Mouse (Mus musculus): ENCODE data around the gene Srp68. TPM values are rescaled to one million over a fixed set of nuclear protein-coding genes. Genes with fewer than 3 reads are reported as not detected.

Gene Srp68
- 51.8 and 68.0 TPM in 2 replicates for polyA plus RNA-seq (2012; rRNA removed)

GRCm38 (mm10) chr11:116274045-116274666, at the start of gene Srp68:
Srp68 (minus strand) TSS chr11:116274217.

GRCm38 (mm10) chr11:116307019-116307725, 33.2 kb upstream of the Srp68 start, which contains the start of gene Exoc7:
Exoc7 (minus strand) TSS chr11:116307233.

GRCm38 (mm10) chr11:116280751-116281663, 7.0 kb upstream of the Srp68 start, which contains the start of gene Galr2:
Galr2 (plus strand) TSS chr11:116280939.

GRCm38 (mm10) chr11:116237742-116238395, 36.1 kb downstream of the Srp68 start, which contains the start of gene Evpl:
Evpl (minus strand) TSS chr11:116238077.

GRCm38 (mm10) chr11:116198639-116199531, 75.1 kb downstream of the Srp68 start, which contains the start of the genes Ten1 and Acox1:
Ten1 (plus strand) TSS chr11:116198855.
Acox1 (minus strand) TSS chr11:116199045.

Other genes starting within 250 kb of the Srp68 start
- 164 and 167 TPM in 2 replicates for gene H3f3b, start 246.3 kb downstream of the Srp68 start, polyA plus RNA-seq (2012; rRNA removed)
- 63.2 and 87.9 TPM in 2 replicates for gene Unk, start 243.9 kb downstream of the Srp68 start, polyA plus RNA-seq (2012; rRNA removed)
- 17.8 and 23.6 TPM in 2 replicates for gene Unc13d, start 196.3 kb downstream of the Srp68 start, polyA plus RNA-seq (2012; rRNA removed)
- 238 and 344 TPM in 2 replicates for gene Wbp2, start 187.2 kb downstream of the Srp68 start, polyA plus RNA-seq (2012; rRNA removed)
- gene Trim47, start 147.0 kb downstream of the Srp68 start, polyA plus RNA-seq (2012; rRNA removed), result 72.1 and 83.3 TPM in 2 replicates
- gene Trim65, start 143.1 kb downstream of the Srp68 start, polyA plus RNA-seq (2012; rRNA removed), result 16.1 and 17.8 TPM in 2 replicates
- 50.6 and 52.5 TPM in 2 replicates for gene Mrpl38, start 135.3 kb downstream of the Srp68 start, polyA plus RNA-seq (2012; rRNA removed)
- 40.9 and 43.2 TPM in 2 replicates for gene Fbf1, start 106.1 kb downstream of the Srp68 start, polyA plus RNA-seq (2012; rRNA removed)
- 27.9 and 37.2 TPM in 2 replicates for gene Ten1, start 75.4 kb downstream of the Srp68 start, polyA plus RNA-seq (2012; rRNA removed)
- 31.6 and 41.8 TPM in 2 replicates for gene Acox1, start 75.2 kb downstream of the Srp68 start, polyA plus RNA-seq (2012; rRNA removed)
- gene Evpl, start 36.1 kb downstream of the Srp68 start, polyA plus RNA-seq (2012; rRNA removed), result 2.8 and 3.7 TPM in 2 replicates
- gene Galr2, start 6.7 kb upstream of the Srp68 start, polyA plus RNA-seq (2012; rRNA removed), result 3.4 and 3.8 TPM in 2 replicates
- 34.9 and 36.3 TPM in 2 replicates for gene Exoc7, start 33.0 kb upstream of the Srp68 start, polyA plus RNA-seq (2012; rRNA removed)
- gene Foxj1, start 61.2 kb upstream of the Srp68 start, polyA plus RNA-seq (2012; rRNA removed), result 121 and 144 TPM in 2 replicates
- gene Rnf157, start 138.8 kb upstream of the Srp68 start, polyA plus RNA-seq (2012; rRNA removed), result 5.1 and 6.4 TPM in 2 replicates
- gene Ubald2, start 159.9 kb upstream of the Srp68 start, polyA plus RNA-seq (2012; rRNA removed), result 145 and 174 TPM in 2 replicates
- gene Qrich2, start 192.0 kb upstream of the Srp68 start, polyA plus RNA-seq (2012; rRNA removed), result 0.93 and 1.9 TPM in 2 replicates
- 218 and 285 TPM in 2 replicates for gene Prpsap1, start 220.0 kb upstream of the Srp68 start, polyA plus RNA-seq (2012; rRNA removed)

All from ovary, adult 2 months (tissue).